Mouse (Mus musculus): ENCODE data around the gene Coil. TPM values are rescaled to one million over a fixed set of nuclear protein-coding genes. Genes with fewer than 3 reads are reported as not detected.

Coil gene
- polyA plus RNA-seq, 1 experiment from 2014 or later: 4.6 TPM

- peak; percentile 24; the same call in 1 of the 2 replicates for TF ChIP-seq CTCF (IDR thresholded peaks at IDR 0.05; ENCODE audit: low read depth)
- Histone ChIP-seq H3K9me3 (ENCODE audit: control insufficient read depth) (no peaks in the 10 kb centered on the region), H3K27me3 (replicated peaks; ENCODE audit: control insufficient read depth, insufficient read depth, low read length) (no peaks in the 10 kb centered on the region), H3K9ac (ENCODE audit: low read depth, low read length) (no peak overlapping the region), H3K4me3 (ENCODE audit: low read depth, low read length) (no peak overlapping the region), H3K36me3 (ENCODE audit: control insufficient read depth, insufficient read depth) (peaks cover 29% of the 10 kb centered on the region; the same call in 1 of the 2 replicates), H3K4me2 (replicated peaks; ENCODE audit: low read depth) (no peak overlapping the region), H3K4me1 (replicated peaks; ENCODE audit: control insufficient read depth, insufficient read depth, low read length) (no peaks in the 10 kb centered on the region), H3K27ac (ENCODE audit: low read depth, low read length) (no peak overlapping the region)
- ATAC-seq: no peak
- WGBS: 88% methylated on average over 10 of the region's 10 CpGs
These were observed 16.6 kb downstream of the Coil start for GRCm38 (mm10) chr11:88986616-88987015.

DNA sequence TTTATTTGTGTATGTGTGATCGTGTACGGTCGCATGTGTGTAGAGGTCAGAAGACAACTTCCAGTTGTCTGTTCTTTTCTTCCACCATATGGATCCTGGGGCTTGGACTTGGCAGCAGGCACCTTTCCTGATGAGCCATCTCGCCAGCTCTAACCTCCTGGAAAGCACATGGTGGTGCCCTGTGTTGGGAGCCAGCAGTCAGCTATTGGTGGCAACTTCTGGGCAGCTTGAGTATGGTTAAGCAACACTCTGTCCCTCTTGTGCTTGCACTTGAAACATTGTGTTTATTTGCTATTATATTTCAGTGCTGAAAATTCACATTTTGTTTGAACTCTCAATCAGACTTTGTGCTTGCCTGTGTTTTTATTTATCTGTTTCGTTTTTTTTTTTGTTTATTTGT, 18.9 kb downstream of the Coil start:
- Histone ChIP-seq H3K27ac (ENCODE audit: low read depth, low read length) (no peak overlapping the region), H3K4me2 (replicated peaks; ENCODE audit: low read depth) (no peak overlapping the region)
- 76% methylated on average over 5 of the region's 5 CpGs for WGBS

DNA sequence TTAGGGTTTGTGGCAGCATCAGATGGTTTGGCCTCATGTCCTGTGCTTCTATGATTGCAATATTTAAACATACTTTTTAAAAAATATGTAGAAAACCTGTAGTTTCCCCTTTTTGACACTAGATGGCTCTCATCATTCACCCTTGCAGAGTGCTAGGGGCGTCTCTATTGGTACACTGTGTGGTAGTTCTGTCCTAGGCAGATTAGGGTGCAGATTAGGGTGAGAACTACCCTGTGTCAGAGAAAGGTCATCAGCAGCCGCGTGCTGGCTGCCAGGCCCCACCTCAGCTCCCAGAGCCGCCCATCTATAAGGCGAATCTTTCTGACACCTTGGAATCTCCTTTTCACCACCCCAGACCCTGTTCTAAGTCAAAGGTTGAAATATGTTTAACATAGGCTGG, 19.5 kb downstream of the Coil start:
- Histone ChIP-seq H3K4me2 (replicated peaks; ENCODE audit: low read depth) (no peak overlapping the region), H3K9me3 (ENCODE audit: control insufficient read depth) (no peaks in the 10 kb centered on the region), H3K27ac (ENCODE audit: low read depth, low read length) (no peak overlapping the region), H3K9ac (ENCODE audit: low read depth, low read length) (no peak overlapping the region), H3K36me3 (ENCODE audit: control insufficient read depth, insufficient read depth) (peaks cover 15% of the 10 kb centered on the region; the same call in 1 of the 2 replicates), H3K4me1 (replicated peaks; ENCODE audit: control insufficient read depth, insufficient read depth, low read length) (no peaks in the 10 kb centered on the region), H3K27me3 (replicated peaks; ENCODE audit: control insufficient read depth, insufficient read depth, low read length) (no peaks in the 10 kb centered on the region), H3K4me3 (ENCODE audit: low read depth, low read length) (no peak overlapping the region)
- WGBS: 53% methylated on average over 5 of the region's 5 CpGs
- peak; percentile 75 for TF ChIP-seq CTCF (IDR thresholded peaks at IDR 0.05; ENCODE audit: low read depth)
- ATAC-seq: peak; percentile 55; the same call in 1 of the 2 replicates

More for the DNA sequence above, 18.9 kb downstream of the Coil start:
- Histone ChIP-seq H3K4me1 (replicated peaks; ENCODE audit: control insufficient read depth, insufficient read depth, low read length) (no peaks in the 10 kb centered on the region), H3K9me3 (ENCODE audit: control insufficient read depth) (no peaks in the 10 kb centered on the region), H3K9ac (ENCODE audit: low read depth, low read length) (no peak overlapping the region), H3K27me3 (replicated peaks; ENCODE audit: control insufficient read depth, insufficient read depth, low read length) (no peaks in the 10 kb centered on the region), H3K4me3 (ENCODE audit: low read depth, low read length) (no peak overlapping the region), H3K36me3 (ENCODE audit: control insufficient read depth, insufficient read depth) (peaks cover 18% of the 10 kb centered on the region; the same call in 1 of the 2 replicates)
- no peak for TF ChIP-seq CTCF (IDR thresholded peaks at IDR 0.05; ENCODE audit: low read depth)
- ATAC-seq: no peak

DNA sequence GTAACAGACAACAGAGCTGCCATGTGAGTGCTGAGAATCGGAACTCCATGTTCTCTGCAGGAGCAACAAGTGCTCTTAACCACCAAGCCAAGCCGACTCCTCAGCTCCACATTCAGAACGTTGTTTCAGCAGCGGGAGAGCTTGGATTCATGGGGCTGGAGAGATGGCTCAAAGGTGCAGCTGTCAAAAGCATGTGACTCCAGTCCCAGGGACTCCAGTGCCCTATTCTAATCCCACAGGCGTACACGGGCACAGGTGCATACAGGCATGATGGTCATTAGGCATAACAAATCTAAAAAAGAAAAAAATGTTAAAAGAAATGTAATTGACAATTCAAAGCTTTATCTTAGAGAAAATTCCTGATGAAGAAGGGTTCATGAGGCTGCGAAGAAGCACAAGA, 23.1 kb downstream of the Coil start:
- WGBS: 53% methylated on average over 7 of the region's 7 CpGs
- no peaks in the 10 kb centered on the region for H3K4me1 ChIP-seq (replicated peaks; ENCODE audit: control insufficient read depth, insufficient read depth, low read length)
- H3K4me3 ChIP-seq (ENCODE audit: low read depth, low read length): no peak overlapping the region
- no peaks in the 10 kb centered on the region for H3K36me3 ChIP-seq (ENCODE audit: control insufficient read depth, insufficient read depth)
- H3K27me3 ChIP-seq (replicated peaks; ENCODE audit: control insufficient read depth, insufficient read depth, low read length): no peaks in the 10 kb centered on the region
- no peak overlapping the region for H3K4me2 ChIP-seq (replicated peaks; ENCODE audit: low read depth)
- no peak overlapping the region for H3K27ac ChIP-seq (ENCODE audit: low read depth, low read length)
- H3K9me3 ChIP-seq (ENCODE audit: control insufficient read depth): no peaks in the 10 kb centered on the region
- H3K9ac ChIP-seq (ENCODE audit: low read depth, low read length): no peak overlapping the region
- ATAC-seq: no peak
- no peak for TF ChIP-seq CTCF (IDR thresholded peaks at IDR 0.05; ENCODE audit: low read depth)

DNA sequence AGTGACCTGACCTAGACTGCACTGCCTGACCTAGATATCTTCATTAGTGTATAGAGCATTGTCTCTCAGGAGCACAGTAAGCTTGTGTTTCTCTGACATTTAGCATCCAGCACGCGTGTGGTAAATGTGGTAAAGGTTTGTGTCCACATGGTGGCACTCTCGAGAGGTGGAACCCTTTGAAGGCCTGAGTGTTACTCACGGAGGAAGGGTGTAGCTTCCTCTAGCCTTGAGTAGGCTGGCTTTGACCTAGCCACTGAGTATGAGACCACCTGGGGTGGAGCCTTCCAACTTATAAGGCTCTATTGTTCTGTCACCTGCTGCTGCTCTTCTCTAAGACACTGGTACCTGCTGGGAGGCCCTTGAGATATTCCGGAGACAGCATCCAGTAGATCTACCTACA, 23.6 kb downstream of the Coil start:
- H3K27ac ChIP-seq (ENCODE audit: low read depth, low read length): no peak overlapping the region
- no peaks in the 10 kb centered on the region for H3K9me3 ChIP-seq (ENCODE audit: control insufficient read depth)
- no peak overlapping the region for H3K9ac ChIP-seq (ENCODE audit: low read depth, low read length)
- H3K27me3 ChIP-seq (replicated peaks; ENCODE audit: control insufficient read depth, insufficient read depth, low read length): no peaks in the 10 kb centered on the region
- peak; percentile 90 for TF ChIP-seq CTCF (IDR thresholded peaks at IDR 0.05; ENCODE audit: low read depth)
- no peak overlapping the region for H3K4me2 ChIP-seq (replicated peaks; ENCODE audit: low read depth)
- H3K4me1 ChIP-seq (replicated peaks; ENCODE audit: control insufficient read depth, insufficient read depth, low read length): no peaks in the 10 kb centered on the region
- no peak overlapping the region for H3K4me3 ChIP-seq (ENCODE audit: low read depth, low read length)
- peak; percentile 32; the same call in 1 of the 2 replicates for ATAC-seq
- H3K36me3 ChIP-seq (ENCODE audit: control insufficient read depth, insufficient read depth): no peaks in the 10 kb centered on the region
- WGBS: 21% methylated on average over 5 of the region's 5 CpGs

- Histone ChIP-seq H3K36me3 (ENCODE audit: control insufficient read depth, insufficient read depth) (no peaks in the 10 kb centered on the region), H3K4me3 (ENCODE audit: low read depth, low read length) (no peak overlapping the region), H3K9ac (ENCODE audit: low read depth, low read length) (no peak overlapping the region), H3K27me3 (replicated peaks; ENCODE audit: control insufficient read depth, insufficient read depth, low read length) (no peaks in the 10 kb centered on the region), H3K4me1 (replicated peaks; ENCODE audit: control insufficient read depth, insufficient read depth, low read length) (no peaks in the 10 kb centered on the region; the same call in 1 of the 2 replicates), H3K9me3 (ENCODE audit: control insufficient read depth) (no peaks in the 10 kb centered on the region), H3K4me2 (replicated peaks; ENCODE audit: low read depth) (no peak overlapping the region), H3K27ac (ENCODE audit: low read depth, low read length) (no peak overlapping the region)
- no peak for TF ChIP-seq CTCF (IDR thresholded peaks at IDR 0.05; ENCODE audit: low read depth)
- no peak for ATAC-seq
- WGBS: 84% methylated on average over 7 of the region's 7 CpGs
These were observed 24.4 kb downstream of the Coil start for GRCm38 (mm10) chr11:88994492-88994891.

GRCm38 (mm10) chr11:88995616-88996015, 25.6 kb downstream of the Coil start:
- ATAC-seq: no peak
- Histone ChIP-seq H3K4me3 (ENCODE audit: low read depth, low read length) (no peak overlapping the region), H3K36me3 (ENCODE audit: control insufficient read depth, insufficient read depth) (no peaks in the 10 kb centered on the region), H3K9me3 (ENCODE audit: control insufficient read depth) (no peaks in the 10 kb centered on the region), H3K27me3 (replicated peaks; ENCODE audit: control insufficient read depth, insufficient read depth, low read length) (no peaks in the 10 kb centered on the region), H3K4me1 (replicated peaks; ENCODE audit: control insufficient read depth, insufficient read depth, low read length) (no peaks in the 10 kb centered on the region; the same call in 1 of the 2 replicates), H3K27ac (ENCODE audit: low read depth, low read length) (0 out of 2 replicates have a peak overlapping the region, but pooled peaks have one; percentile 29), H3K9ac (ENCODE audit: low read depth, low read length) (no peak overlapping the region), H3K4me2 (replicated peaks; ENCODE audit: low read depth) (0 out of 2 replicates have a peak overlapping the region, but pooled peaks have one; percentile 39)
- TF ChIP-seq CTCF (IDR thresholded peaks at IDR 0.05; ENCODE audit: low read depth): no peak
- WGBS: 74% methylated on average over 2 of the region's 2 CpGs
